ENCODE assay signal across 11 mouse cellular contexts in genomic region chr3:98106590-98107313, GRCm38 (mm10). TPM values are rescaled to one million over a fixed set of nuclear protein-coding genes. Genes with fewer than 3 reads are reported as not detected.
A peak's percentile ranks its signal among the peaks of the same experiment; 100 is the strongest.
DNase-seq lines count a peak whose midpoint lies in the region; ATAC-seq and TF ChIP-seq lines count a peak whose summit lies in the region.
"Had no signal": no experiment of that assay in that cellular context is flagged by ENCODE, and none has a peak within 500 bp of the region (broad histone marks: within the 10 kb centered on the region; RNA-seq: fewer than 3 reads in every experiment).

No protein-coding gene starts in this region.

- TF ChIP-seq POLR2A in heart, adult 2 months (IDR thresholded peaks at IDR 0.05; ENCODE audit: insufficient read depth, low read depth, low read length), result no peak

- no peak for TF ChIP-seq CTCF in heart, adult 2 months (IDR thresholded peaks at IDR 0.05)

- H3K4me2 ChIP-seq in heart, embryonic 11.5 days, result no peak overlapping the region
- no peak overlapping the region for H3K4me2 ChIP-seq in forebrain, embryonic 14.5 days (ENCODE audit: low read length)
- no peak overlapping the region for H3K4me2 ChIP-seq in intestine, embryonic 16.5 days (ENCODE audit: low read depth, low read length)
- H3K4me2 ChIP-seq in neural tube, embryonic 14.5 days (ENCODE audit: low read depth, low read length), result no peak overlapping the region

- H3K9me3 ChIP-seq in heart, embryonic 11.5 days (replicated peaks; ENCODE audit: control insufficient read depth, low read length), result peaks cover 8% of the 10 kb centered on the region
- H3K9me3 ChIP-seq in forebrain, embryonic 14.5 days (replicated peaks; ENCODE audit: control insufficient read depth, low read length), result no peaks in the 10 kb centered on the region
- peaks cover 10% of the 10 kb centered on the region for H3K9me3 ChIP-seq in intestine, embryonic 16.5 days (ENCODE audit: control insufficient read depth, low read length)
- H3K9me3 ChIP-seq in neural tube, embryonic 14.5 days (ENCODE audit: control insufficient read depth, low read length), result no peaks in the 10 kb centered on the region

- H3K36me3 ChIP-seq in heart, adult 2 months (ENCODE audit: control insufficient read depth, insufficient read depth, low read length), result no peaks in the 10 kb centered on the region
- H3K36me3 ChIP-seq in heart, embryonic 11.5 days (ENCODE audit: control insufficient read depth, insufficient read depth, low read length), result peaks cover 26% of the 10 kb centered on the region
- H3K36me3 ChIP-seq in forebrain, embryonic 14.5 days (ENCODE audit: control insufficient read depth, insufficient read depth, low read length), result peaks cover 38% of the 10 kb centered on the region
- peaks cover 23% of the 10 kb centered on the region for H3K36me3 ChIP-seq in intestine, embryonic 16.5 days (ENCODE audit: control insufficient read depth, insufficient read depth, low read length)
- 0 out of 2 replicates have a peak, but pooled peaks cover 8% of the 10 kb centered on the region for H3K36me3 ChIP-seq in neural tube, embryonic 14.5 days (ENCODE audit: control insufficient read depth, insufficient read depth, low read length)

- no peaks in the 10 kb centered on the region for H3K79me2 ChIP-seq in heart, adult 2 months (replicated peaks; ENCODE audit: control insufficient read depth, insufficient read depth, low read length)

- 0 out of 2 replicates have a peak, but pooled peaks have one; percentile 4 for TF ChIP-seq EP300 in heart, adult 2 months (IDR thresholded peaks at IDR 0.05; ENCODE audit: insufficient read depth, low read depth, low read length)

- ATAC-seq in heart, embryonic 11.5 days (replicated peaks; ENCODE audit: insufficient number of reproducible peaks, low FRiP score, low TSS enrichment), result no peak
- peak; percentile 72 for ATAC-seq in forebrain, embryonic 14.5 days
- peak; percentile 32; the same call in 1 of the 2 replicates for ATAC-seq in intestine, embryonic 16.5 days
- peak; percentile 79 for ATAC-seq in neural tube, embryonic 14.5 days (ENCODE audit: low read depth)

- 77% methylated on average over 12 of the region's 12 CpGs for WGBS in heart, adult 2 months
- WGBS in heart, embryonic 11.5 days (ENCODE audit: insufficient replicate concordance), result 89% methylated on average over 12 of the region's 12 CpGs
- 50% methylated on average over 12 of the region's 12 CpGs for WGBS in forebrain, embryonic 14.5 days
- WGBS in intestine, embryonic 16.5 days, result 79% methylated on average over 12 of the region's 12 CpGs
- whole genome bisulfite sequencing in neural tube, embryonic 14.5 days, result 46% methylated on average over 12 of the region's 12 CpGs

- no peaks in the 10 kb centered on the region; the same call in 1 of the 2 replicates for H3K4me1 ChIP-seq in heart, adult 2 months (ENCODE audit: control insufficient read depth, insufficient read depth, low read length)
- no peaks in the 10 kb centered on the region for H3K4me1 ChIP-seq in heart, embryonic 11.5 days (ENCODE audit: control insufficient read depth, insufficient read depth, low read length)
- H3K4me1 ChIP-seq in forebrain, embryonic 14.5 days (ENCODE audit: control insufficient read depth, insufficient read depth, low read length), result peaks cover 27% of the 10 kb centered on the region
- peaks cover 16% of the 10 kb centered on the region; the same call in 1 of the 2 replicates for H3K4me1 ChIP-seq in intestine, embryonic 16.5 days (ENCODE audit: control insufficient read depth, insufficient read depth, low read length)
- peaks cover 27% of the 10 kb centered on the region for H3K4me1 ChIP-seq in neural tube, embryonic 14.5 days (ENCODE audit: control insufficient read depth, insufficient read depth, low read length)

- H3K27ac ChIP-seq in heart, adult 2 months, result no peak overlapping the region
- H3K27ac ChIP-seq in heart, embryonic 11.5 days (ENCODE audit: low read depth, low read length), result no peak overlapping the region
- H3K27ac ChIP-seq in forebrain, embryonic 14.5 days (ENCODE audit: low read depth, low read length), result peak overlapping the region; percentile 82; the same call in 1 of the 2 replicates
- H3K27ac ChIP-seq in intestine, embryonic 16.5 days (ENCODE audit: low read length), result no peak overlapping the region
- peak overlapping the region; percentile 70 for H3K27ac ChIP-seq in neural tube, embryonic 14.5 days (ENCODE audit: low read depth, low read length)

- no peak overlapping the region for H3K9ac ChIP-seq in heart, adult 2 months (ENCODE audit: low read depth, low read length)
- no peak overlapping the region for H3K9ac ChIP-seq in heart, embryonic 11.5 days (ENCODE audit: low read depth, low read length)
- no peak overlapping the region for H3K9ac ChIP-seq in forebrain, embryonic 14.5 days (ENCODE audit: low read length)
- H3K9ac ChIP-seq in intestine, embryonic 16.5 days (ENCODE audit: low read depth, low read length), result no peak overlapping the region
- no peak overlapping the region for H3K9ac ChIP-seq in neural tube, embryonic 14.5 days (replicated peaks; ENCODE audit: low read depth, low read length)

- no peak overlapping the region for H3K4me3 ChIP-seq in heart, adult 2 months
- H3K4me3 ChIP-seq in heart, embryonic 11.5 days (ENCODE audit: low read depth, low read length), result no peak overlapping the region
- H3K4me3 ChIP-seq in forebrain, embryonic 14.5 days (ENCODE audit: low read depth, low read length), result no peak overlapping the region
- H3K4me3 ChIP-seq in intestine, embryonic 16.5 days (ENCODE audit: low read length), result no peak overlapping the region
- H3K4me3 ChIP-seq in neural tube, embryonic 14.5 days (ENCODE audit: low read depth, low read length), result no peak overlapping the region

- DNase-seq in heart, adult 2 months, result peak in 1 of 2 experiments; percentile 57
- DNase-seq in adipocyte (ENCODE audit: low spot score), result peak; percentile 34
- DNase-seq in forebrain, embryonic 14.5 days (ENCODE audit: low spot score), result peak; percentile 92
- no peak for DNase-seq in natural killer cell, adult 2 months (ENCODE audit: low spot score in 2 of 2)
- no peak for DNase-seq in adrenal gland, postnatal 10 days

- H3K27me3 ChIP-seq in heart, adult 2 months (ENCODE audit: control insufficient read depth, insufficient read depth, low read length), result no peaks in the 10 kb centered on the region
- H3K27me3 ChIP-seq in heart, embryonic 11.5 days (ENCODE audit: control insufficient read depth, insufficient read depth, low read length), result no peaks in the 10 kb centered on the region
- H3K27me3 ChIP-seq in forebrain, embryonic 14.5 days (replicated peaks; ENCODE audit: control insufficient read depth, insufficient read depth, low read length), result no peaks in the 10 kb centered on the region
- no peaks in the 10 kb centered on the region for H3K27me3 ChIP-seq in intestine, embryonic 16.5 days (replicated peaks; ENCODE audit: control insufficient read depth, insufficient read depth, low read length)
- H3K27me3 ChIP-seq in neural tube, embryonic 14.5 days (ENCODE audit: control insufficient read depth, insufficient read depth, low read length), result no peaks in the 10 kb centered on the region
- H3K27me3 ChIP-seq: CH12.LX had no signal

- intact Hi-C loops in heart, adult 2 months (cut with DNase I), result loop anchor here (5.0 kb wide), 1 partner anchor 49 kb away; no protein-coding TSS in a partner anchor

RNA-seq across cellular contexts. Expression of gene Adam30, which starts 53.7 kb away (rescaled TPM):
- not detected for total RNA-seq in heart, adult 2 months (2021)
- polyA plus RNA-seq in heart, adult 2 months (2012; rRNA removed), result 0.04 TPM in 1 of 2 replicates, not detected in the other
- 0.06 TPM in 1 of 2 replicates, not detected in the other for polyA plus RNA-seq in heart, embryonic 11.5 days (2014; fragmentation: Nextera tagmentation; extraction: Ambion mirVana)
- polyA plus RNA-seq in forebrain, embryonic 14.5 days (2014; fragmentation: Nextera tagmentation; extraction: Ambion mirVana), result not detected in 2 replicates
- not detected in 2 replicates for polyA plus RNA-seq in intestine, embryonic 16.5 days (2015; fragmentation: Nextera tagmentation; extraction: Ambion mirVana)
- polyA plus RNA-seq in neural tube, embryonic 14.5 days (2014; fragmentation: Nextera tagmentation; extraction: Ambion mirVana), result not detected in 2 replicates
- total RNA-seq in adrenal gland, postnatal 10 days (2021), result not detected
- total RNA-seq: CH12.LX had no signal
- polyA plus RNA-seq: cortical plate, adult 2 months; limb, embryonic 11.5 days had no signal

Comparison
In these comparisons a context has a peak if more than half of its experiments do, and no peak if none do; other contexts are left out.
1. DNase-seq: peak in adipocyte (single experiment) and forebrain, embryonic 14.5 days (single experiment); none in natural killer cell, adult 2 months (0 of 2) and adrenal gland, postnatal 10 days (single experiment).
2. H3K27ac ChIP-seq: peak in forebrain, embryonic 14.5 days (single experiment) and neural tube, embryonic 14.5 days (single experiment); none in heart, adult 2 months (single experiment), heart, embryonic 11.5 days (single experiment) and intestine, embryonic 16.5 days (single experiment).